Mouse (Mus musculus) heart, embryonic 14.5 days (tissue): Measurements from ENCODE around the gene Sbno2. TPM values are rescaled to one million over a fixed set of nuclear protein-coding genes. Genes with fewer than 3 reads are reported as not detected.

Experiments used
- ATAC-seq: fragments of 200-750 bp; cut with Nextera tagmentation; 2 replicates; pipeline ENCODE4 v1.8.0; 2017; ENCODE audit warnings: low read depth, moderate TSS enrichment; ENCODE audit not compliant: insufficient number of reproducible peaks, insufficient read depth, low FRiP score
- H3K27ac ChIP-seq, 2 experiments: fragments of 200-500 bp in 1 of 2; fragments of 300-500 bp in 1 of 2; sonication (generic) in 1 of 2; replicated peaks in 1 of 2; 2 replicates each; pipeline ENCODE4 v1.5.1; 2012 to 2014; ENCODE audit warnings: low read depth in 2 of 2, low read length in 2 of 2, control low read depth in 1 of 2, mild to moderate bottlenecking in 1 of 2, mixed read lengths in 1 of 2; ENCODE audit not compliant: control insufficient read depth in 1 of 2, insufficient read depth in 1 of 2
- H3K27me3 ChIP-seq: fragments of 300-500 bp; sonication (generic); 2 replicates; pipeline ENCODE4 v1.6.1; 2014; ENCODE audit warnings: mild to moderate bottlenecking, low read length, control low read depth; ENCODE audit not compliant: control insufficient read depth, insufficient read depth
- H3K36me3 ChIP-seq: fragments of 300-500 bp; sonication (generic); 2 replicates; pipeline ENCODE4 v1.6.1; 2014; ENCODE audit warnings: mild to moderate bottlenecking, control low read depth, low read length, mixed read lengths; ENCODE audit not compliant: control insufficient read depth, insufficient read depth
- H3K4me1 ChIP-seq, 2 experiments: fragments of 200-500 bp in 1 of 2; fragments of 300-500 bp in 1 of 2; sonication (generic) in 1 of 2; 2 replicates each; pipeline ENCODE4 v1.6.1; 2012 to 2014; ENCODE audit warnings: low read length in 2 of 2, control low read depth in 1 of 2, mixed read lengths in 1 of 2; ENCODE audit not compliant: control insufficient read depth in 2 of 2, insufficient read depth in 2 of 2
- H3K4me2 ChIP-seq: fragments of 300-500 bp; sonication (generic); 2 replicates; pipeline ENCODE4 v1.6.1; 2014; ENCODE audit warnings: mild to moderate bottlenecking, low read length
- H3K4me3 ChIP-seq, 2 experiments: fragments of 200-500 bp in 1 of 2; fragments of 300-500 bp in 1 of 2; sonication (generic) in 1 of 2; 2 replicates each; pipeline ENCODE4 v1.5.1; 2012 to 2014; ENCODE audit warnings: low read length in 2 of 2, mild to moderate bottlenecking in 2 of 2, control low read depth in 1 of 2, low read depth in 1 of 2, moderate library complexity in 1 of 2; ENCODE audit not compliant: control insufficient read depth in 1 of 2, insufficient read depth in 1 of 2
- H3K9ac ChIP-seq: fragments of 300-500 bp; sonication (generic); 2 replicates; pipeline ENCODE4 v1.6.1; 2014; ENCODE audit warnings: mild to moderate bottlenecking, low read length
- H3K9me3 ChIP-seq: fragments of 300-500 bp; sonication (generic); 2 replicates; pipeline ENCODE4 v1.6.1; 2016; ENCODE audit warnings: low read length, control low read depth; ENCODE audit not compliant: control insufficient read depth
- WGBS: fragments of 180-500 bp; shearing (Covaris S2); extraction: QIAGEN DNeasy Blood & Tissue Kit; methylation state at CpG from one replicate; pipeline ENCODE4 v1.1.7; 2014; 5-methylcytosine and 5-hydroxymethylcytosine counted together
- polyA plus RNA-seq: library from polyadenylated mRNA; unstranded; fragments of >200 nt; fragmentation: Nextera tagmentation; extraction: Ambion mirVana; gene quantifications from 2 replicates; pipeline ENCODE4 v1.2.1, GENCODE M21; 2014

Gene Sbno2
- polyA plus RNA-seq, 1 experiment from 2014 or later = 9.5 TPM

DNA sequence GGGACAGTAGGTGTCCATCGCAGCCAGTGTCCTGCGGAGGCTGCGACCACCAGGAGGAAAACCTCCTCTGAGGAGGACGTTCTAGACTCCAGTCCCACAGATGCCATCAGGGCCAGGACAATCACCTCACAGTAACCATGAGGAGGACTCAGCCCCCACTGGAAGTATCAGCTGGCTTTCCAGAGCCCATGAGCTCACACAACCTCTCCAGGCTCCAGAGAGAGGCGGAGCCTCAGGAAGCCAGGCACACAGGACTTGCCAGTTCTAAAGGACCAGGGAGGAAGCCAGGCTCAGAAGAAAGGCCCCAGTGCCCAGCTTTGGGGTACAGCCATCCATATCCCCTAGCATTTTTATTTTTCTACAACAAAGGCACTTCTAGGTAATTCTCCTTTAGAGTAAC is 9.8 kb downstream of the Sbno2 start:
- peak overlapping the region; percentile 4; the same call in 1 of the 2 replicates for H3K9ac ChIP-seq

DNA sequence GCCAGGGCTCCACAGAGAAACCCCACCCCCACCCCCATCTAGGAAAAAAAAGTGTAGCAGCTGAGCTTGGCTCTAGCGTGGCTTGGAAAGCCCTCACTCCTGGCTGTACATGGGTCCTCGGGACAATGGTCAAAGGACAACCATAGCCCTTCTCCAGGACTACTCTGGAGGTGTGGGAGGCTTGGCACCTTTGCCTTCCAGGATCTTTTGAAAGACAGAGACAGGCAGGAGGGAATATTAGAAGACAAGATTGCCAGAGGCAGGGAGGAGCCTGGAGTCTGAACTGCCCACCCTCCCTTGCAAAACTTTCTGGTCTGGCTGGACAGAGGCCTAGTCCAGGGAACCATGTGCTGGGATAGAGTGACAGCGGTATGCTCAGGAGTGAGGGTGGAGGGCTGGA is 10.7 kb downstream of the Sbno2 start:
- 76% methylated on average over 3 of the region's 3 CpGs for WGBS
- Histone ChIP-seq H3K4me3 (no peak overlapping the region), H3K27ac (no peak overlapping the region), H3K27me3 (no peaks in the 10 kb centered on the region), H3K4me2 (no peak overlapping the region), H3K4me1 (peaks cover 27 to 53% of the 10 kb centered on the region in 2 experiments), H3K9ac (no peak overlapping the region), H3K9me3 (no peaks in the 10 kb centered on the region), H3K36me3 (0 out of 2 replicates have a peak, but pooled peaks cover 6% of the 10 kb centered on the region)
- ATAC-seq = no peak

More for the DNA sequence above, 9.8 kb downstream of the Sbno2 start:
- Histone ChIP-seq H3K9me3 (no peaks in the 10 kb centered on the region), H3K4me3 (no peak overlapping the region), H3K27me3 (no peaks in the 10 kb centered on the region), H3K4me1 (peaks cover 27 to 54% of the 10 kb centered on the region in 2 experiments), H3K27ac (peak overlapping the region in 1 of 2 experiments; percentile 16; a peak in 2 of 4 replicates), H3K36me3 (0 out of 2 replicates have a peak, but pooled peaks cover 3% of the 10 kb centered on the region), H3K4me2 (no peak overlapping the region)
- 74% methylated on average over 5 of the region's 5 CpGs for WGBS
- no peak for ATAC-seq

GRCm38 (mm10) chr10:80094085-80094484 is 11.3 kb downstream of the Sbno2 start:
- Histone ChIP-seq H3K27ac (no peak overlapping the region), H3K4me3 (no peak overlapping the region), H3K36me3 (0 out of 2 replicates have a peak, but pooled peaks cover 6% of the 10 kb centered on the region), H3K9me3 (no peaks in the 10 kb centered on the region), H3K27me3 (no peaks in the 10 kb centered on the region), H3K4me1 (peaks cover 25 to 51% of the 10 kb centered on the region in 2 experiments), H3K4me2 (no peak overlapping the region), H3K9ac (no peak overlapping the region)
- 80% methylated on average over 6 of the region's 6 CpGs for WGBS
- ATAC-seq = no peak

DNA sequence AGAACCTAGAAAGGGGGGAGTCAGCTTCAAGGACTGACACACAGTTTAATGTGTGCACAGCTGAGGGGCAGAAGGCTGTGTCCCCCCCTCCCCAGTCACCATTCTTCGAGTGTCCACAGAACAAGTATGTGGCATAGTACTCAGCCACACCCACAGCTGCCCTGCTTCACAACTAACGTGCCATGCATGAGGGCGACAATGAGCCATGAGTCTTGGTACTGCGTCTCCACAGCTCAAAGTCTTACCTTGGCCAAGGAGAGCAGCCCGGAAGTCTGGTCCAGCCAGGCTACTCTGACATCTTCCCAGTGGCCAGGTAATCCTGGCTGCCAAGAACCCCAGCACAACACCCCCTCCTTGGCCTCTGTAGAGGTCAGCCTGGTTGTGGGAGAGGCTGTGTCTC is 12.7 kb downstream of the Sbno2 start:
- H3K27me3 ChIP-seq = no peaks in the 10 kb centered on the region
- WGBS = 77% methylated on average over 5 of the region's 5 CpGs
- H3K36me3 ChIP-seq = 0 out of 2 replicates have a peak, but pooled peaks cover 6% of the 10 kb centered on the region
- no peak overlapping the region for H3K4me2 ChIP-seq
- H3K4me1 ChIP-seq = peaks cover 23 to 46% of the 10 kb centered on the region in 2 experiments
- H3K9ac ChIP-seq = no peak overlapping the region
- H3K27ac ChIP-seq = no peak overlapping the region
- H3K4me3 ChIP-seq = no peak overlapping the region
- no peak for ATAC-seq
- no peaks in the 10 kb centered on the region for H3K9me3 ChIP-seq

DNA sequence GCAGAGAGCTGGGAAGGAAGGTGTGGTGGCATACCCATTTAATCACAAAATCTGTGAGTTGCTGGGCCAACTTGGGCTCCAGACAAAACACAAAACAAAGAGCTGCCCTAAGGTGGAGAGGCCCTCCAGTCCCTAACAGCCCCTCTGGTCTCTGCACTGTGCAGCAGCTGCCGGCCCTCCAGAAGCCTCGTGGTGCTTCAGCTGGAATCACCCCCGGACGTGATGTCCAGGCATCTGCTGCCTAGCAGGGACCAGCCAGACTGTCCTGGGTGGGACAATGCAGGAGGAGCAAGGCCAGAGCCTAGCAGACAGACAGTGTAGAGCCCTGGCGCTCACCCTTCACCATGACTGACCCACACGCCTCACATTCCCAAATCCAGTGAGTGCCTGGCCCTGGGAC is 13.8 kb downstream of the Sbno2 start:
- Histone ChIP-seq H3K4me2 (no peak overlapping the region), H3K36me3 (0 out of 2 replicates have a peak, but pooled peaks cover 6% of the 10 kb centered on the region), H3K27ac (no peak overlapping the region), H3K4me1 (peaks cover 19 to 44% of the 10 kb centered on the region in 2 experiments), H3K27me3 (no peaks in the 10 kb centered on the region), H3K9me3 (no peaks in the 10 kb centered on the region), H3K4me3 (no peak overlapping the region), H3K9ac (no peak overlapping the region)
- WGBS = 87% methylated on average over 6 of the region's 6 CpGs
- no peak for ATAC-seq

DNA sequence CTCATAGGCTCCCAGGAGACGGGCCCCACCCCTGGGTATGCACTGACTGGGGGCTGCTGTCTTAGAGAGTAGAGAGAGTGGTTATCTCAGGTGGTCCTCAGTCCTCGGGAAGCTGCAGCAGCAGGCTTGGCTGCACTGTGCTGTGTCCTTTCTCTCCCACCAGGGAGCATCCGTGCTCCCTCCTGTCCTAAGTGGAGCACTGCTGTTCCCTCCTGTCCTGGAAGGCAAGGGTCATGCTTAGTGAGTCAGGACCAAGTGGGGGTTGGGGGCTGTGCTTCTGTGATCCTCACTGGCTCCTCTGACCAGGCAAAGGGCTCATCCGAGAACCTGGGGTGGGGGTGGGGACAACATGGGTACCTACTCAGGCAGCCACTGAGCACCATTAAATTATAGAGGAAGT is 16.2 kb downstream of the Sbno2 start:
- no peaks in the 10 kb centered on the region for H3K9me3 ChIP-seq
- H3K4me3 ChIP-seq = no peak overlapping the region
- H3K4me1 ChIP-seq = peaks cover 19 to 38% of the 10 kb centered on the region in 2 experiments
- peaks cover 13% of the 10 kb centered on the region for H3K36me3 ChIP-seq
- H3K27ac ChIP-seq = no peak overlapping the region
- ATAC-seq = no peak
- H3K9ac ChIP-seq = no peak overlapping the region
- 44% methylated on average over 4 of the region's 4 CpGs for WGBS
- H3K4me2 ChIP-seq = no peak overlapping the region
- no peaks in the 10 kb centered on the region for H3K27me3 ChIP-seq

GRCm38 (mm10) chr10:80087483-80087882 is 17.9 kb downstream of the Sbno2 start:
- no peak for ATAC-seq
- H3K9me3 ChIP-seq = no peaks in the 10 kb centered on the region
- no peak overlapping the region for H3K27ac ChIP-seq
- no peak overlapping the region for H3K9ac ChIP-seq
- WGBS = 86% methylated on average over 8 of the region's 8 CpGs
- H3K4me1 ChIP-seq = peaks cover 17 to 28% of the 10 kb centered on the region in 2 experiments
- H3K27me3 ChIP-seq = no peaks in the 10 kb centered on the region
- peaks cover 30% of the 10 kb centered on the region for H3K36me3 ChIP-seq
- H3K4me3 ChIP-seq = no peak overlapping the region
- no peak overlapping the region for H3K4me2 ChIP-seq

- Histone ChIP-seq H3K9ac (peak overlapping the region; percentile 42; the same call in 1 of the 2 replicates), H3K9me3 (no peaks in the 10 kb centered on the region), H3K4me2 (no peak overlapping the region), H3K4me1 (peaks cover 17 to 27% of the 10 kb centered on the region in 2 experiments), H3K27me3 (no peaks in the 10 kb centered on the region), H3K27ac (peak overlapping the region in 1 of 2 experiments; percentile 20; a peak in 1 of 4 replicates), H3K36me3 (peaks cover 36% of the 10 kb centered on the region), H3K4me3 (no peak overlapping the region)
- WGBS = 58% methylated on average over 3 of the region's 3 CpGs
- ATAC-seq = no peak
Observed at GRCm38 (mm10) chr10:80086847-80087246, 18.5 kb downstream of the Sbno2 start.
